Mouse (Mus musculus) embryonic fibroblast, embryonic 13.5 days (primary cell): ENCODE data around the gene Tada3.

Experiments used
- CTCF ChIP-seq: IDR thresholded peaks from 2 replicates; pipeline ENCODE4 v1.5.1; 2011; ENCODE audit warnings: mild to moderate bottlenecking, control low read depth, low read length, moderate library complexity, borderline replicate concordance; ENCODE audit not compliant: insufficient read depth
- POLR2A ChIP-seq: IDR thresholded peaks from 2 replicates; pipeline ENCODE4 v1.6.1; 2011; ENCODE audit warnings: low read depth, mild to moderate bottlenecking, control low read depth, low read length, moderate library complexity

DNA sequence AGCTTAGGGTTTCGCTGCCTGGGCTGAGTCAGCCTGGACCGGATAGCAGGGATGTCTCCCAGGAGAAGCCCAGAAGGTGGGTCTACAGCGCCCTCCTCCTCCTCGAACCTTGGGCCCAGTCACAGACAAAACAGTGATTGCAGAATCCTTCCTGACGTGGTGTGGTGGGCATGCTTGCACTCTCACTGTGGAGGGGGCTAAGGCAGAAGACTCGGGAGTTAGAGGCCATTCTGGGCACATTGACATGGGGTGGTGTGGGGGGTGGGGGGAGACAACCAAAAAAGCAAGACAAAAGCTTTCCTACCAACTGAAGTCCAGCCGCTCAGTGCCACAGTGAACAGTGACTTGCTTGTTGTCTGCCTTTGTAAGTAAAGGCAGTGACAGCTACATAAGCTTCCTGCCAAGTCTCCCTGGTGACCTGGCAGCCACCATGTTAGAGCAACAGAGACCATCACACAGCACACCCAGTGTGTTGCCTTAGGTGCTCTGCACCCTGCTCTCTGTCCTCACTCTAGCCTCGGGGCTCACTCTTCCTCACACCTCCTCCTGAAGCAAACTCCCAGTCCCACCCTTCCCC lies 6.8 kb upstream of the Tada3 start:
- no peak for TF ChIP-seq CTCF
- TF ChIP-seq POLR2A, result no peak
